Mouse (Mus musculus): Measurements from ENCODE around the gene Gm42906.

- TF ChIP-seq CTCF (IDR thresholded peaks at IDR 0.05; ENCODE audit: low read depth, low read length) (no peak), POLR2A (IDR thresholded peaks at IDR 0.05; ENCODE audit: insufficient read depth, low read length) (no peak)
These were observed at the start of gene Gm42906 for GRCm38 (mm10) chr5:151428113-151428756.
